Mouse (Mus musculus): ENCODE results near the gene Wnt3.

The Wnt3 gene

DNA sequence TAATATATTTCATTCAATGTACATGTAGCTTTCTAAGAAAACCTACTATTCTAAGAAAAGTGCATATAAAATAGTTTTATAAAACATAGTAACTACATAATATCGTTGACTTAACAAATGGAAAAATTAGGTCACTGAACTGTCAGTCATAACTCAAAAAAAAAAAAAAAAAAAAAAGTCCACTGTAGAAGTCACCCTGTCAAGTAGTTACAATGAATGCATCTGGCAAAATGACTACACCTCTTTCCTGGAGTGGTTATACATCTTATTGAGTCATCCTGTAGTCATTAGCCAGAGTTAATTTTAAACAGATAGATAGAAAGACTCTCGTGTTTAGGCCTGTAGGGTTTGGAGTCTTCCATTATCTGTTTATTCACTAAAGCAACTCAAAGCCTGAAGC, 65.0 kb downstream of the Wnt3 start:
- intact Hi-C loops (cut with DNase I) = no loop called here

DNA sequence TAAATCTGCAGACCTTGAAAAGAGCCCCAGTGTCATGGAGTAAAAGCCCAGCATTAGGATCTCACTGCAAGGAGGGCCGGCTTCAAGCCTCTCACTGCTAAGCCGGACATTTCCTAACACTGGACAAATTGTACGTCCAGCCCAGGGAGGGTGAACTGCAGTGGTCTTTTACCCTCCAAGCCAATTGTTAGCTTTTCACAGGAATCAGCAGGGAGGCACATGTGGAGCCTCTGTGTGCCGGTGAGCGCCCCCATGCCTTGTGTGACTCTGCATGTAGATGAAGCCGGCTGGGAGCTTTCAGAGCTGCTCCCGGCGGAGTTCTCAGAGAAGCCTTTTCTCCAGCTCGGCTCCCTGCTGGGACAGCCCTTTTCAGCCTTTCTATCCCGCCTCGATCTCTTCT, 66.9 kb downstream of the Wnt3 start:
- intact Hi-C loops (cut with DNase I) = no loop called here

DNA sequence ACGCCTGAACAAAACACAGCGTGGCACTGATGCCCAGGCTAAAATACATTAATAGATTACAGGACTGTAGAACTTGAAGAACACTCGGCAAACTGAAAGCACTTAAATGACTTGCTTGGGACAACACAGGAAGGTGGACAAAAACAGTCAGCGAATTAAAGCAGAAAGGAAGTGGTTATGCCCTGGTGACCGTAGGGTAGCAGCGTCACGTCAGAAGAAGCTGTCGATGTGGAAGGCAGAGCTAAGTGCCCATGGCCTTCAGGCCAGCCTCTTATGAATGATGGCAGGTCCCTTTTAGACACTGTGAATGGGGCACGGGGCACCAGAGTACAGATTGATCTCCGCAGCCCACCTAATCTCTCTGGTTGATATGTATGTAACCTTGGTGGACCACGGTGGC, 74.3 kb downstream of the Wnt3 start:
- intact Hi-C loops (cut with DNase I) = no loop called here

DNA sequence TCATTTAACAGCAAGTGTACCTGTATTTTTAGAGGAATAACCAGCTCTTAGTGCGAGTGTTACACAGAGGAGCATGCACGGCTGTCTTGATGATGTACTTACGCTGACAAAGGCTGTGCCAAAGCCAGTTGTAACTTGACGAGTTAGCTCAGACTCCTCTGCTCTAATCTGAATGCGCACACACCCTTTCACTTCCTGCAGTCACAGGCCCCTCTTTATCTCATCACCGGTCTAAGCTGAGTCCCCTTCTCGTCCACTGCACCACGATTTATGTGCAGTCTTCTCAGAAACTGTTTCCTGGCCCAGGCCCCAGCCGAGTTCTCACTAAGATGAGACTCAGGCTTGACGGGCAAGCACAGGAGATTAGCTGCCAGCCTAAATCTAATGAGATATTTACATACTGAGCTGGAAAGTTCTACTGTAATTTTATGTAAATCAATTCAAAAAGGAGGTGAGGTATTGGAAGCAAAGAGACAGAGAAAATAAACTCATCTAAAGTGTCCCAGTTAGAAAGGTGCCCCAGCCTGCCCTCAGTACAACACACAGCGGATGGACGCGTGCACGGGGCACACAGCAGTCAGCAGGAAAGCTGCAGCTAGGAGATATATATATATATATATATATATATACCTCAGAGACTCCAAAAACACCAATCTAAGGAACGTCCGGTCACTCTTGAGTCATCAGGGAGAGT, 78.8 kb downstream of the Wnt3 start:
- intact Hi-C loops (cut with DNase I) = no loop called here

DNA sequence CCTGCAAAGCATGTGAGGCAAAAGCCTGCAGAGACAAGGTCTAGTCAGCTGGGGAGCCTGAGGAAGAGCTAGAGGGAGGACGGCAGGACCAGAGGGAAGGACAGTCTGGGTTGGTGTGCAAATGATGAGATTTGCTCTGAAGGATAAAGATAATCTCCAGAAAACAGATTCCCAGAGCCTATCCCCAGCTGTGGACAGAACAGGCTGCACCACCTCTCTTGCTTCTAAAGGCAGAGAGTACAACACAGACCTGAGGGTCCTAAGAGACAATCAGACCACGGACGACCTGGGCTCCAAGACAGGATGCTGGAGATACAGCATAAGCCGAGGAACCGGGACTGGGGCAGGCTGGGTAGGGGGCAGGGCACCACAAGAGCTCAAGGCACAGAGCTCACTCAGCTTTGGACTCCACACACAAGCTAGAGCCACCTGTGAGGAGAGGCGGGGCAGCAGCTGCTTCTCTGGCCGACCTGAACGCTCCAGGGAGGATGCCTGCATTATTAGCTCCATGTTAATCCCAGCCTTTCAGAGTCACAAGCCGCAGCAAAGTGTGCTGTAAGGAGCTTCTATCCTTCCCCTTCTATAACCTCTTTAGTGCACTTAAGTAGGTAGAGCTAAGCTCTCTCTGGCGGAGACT, 79.5 kb downstream of the Wnt3 start:
- intact Hi-C loops (cut with DNase I) = no loop called here

DNA sequence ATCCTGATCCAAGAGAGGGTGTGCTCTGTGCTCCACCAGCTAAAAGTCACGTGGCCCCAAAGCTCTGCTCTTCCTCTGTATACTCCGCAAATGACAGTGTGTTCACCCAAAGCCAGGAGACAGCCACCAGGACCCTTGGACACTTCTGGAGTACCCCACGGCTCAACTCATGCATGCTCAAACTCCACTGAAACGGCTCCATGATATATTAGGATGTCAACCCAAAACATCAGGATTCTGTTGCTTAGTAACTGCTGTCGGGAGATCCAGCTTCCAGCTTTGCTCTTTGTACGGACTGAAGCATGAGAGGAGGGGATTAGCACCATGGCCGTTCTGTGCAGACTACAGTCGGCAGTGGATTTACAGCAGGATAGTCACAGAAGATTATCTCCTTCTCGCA, 80.3 kb downstream of the Wnt3 start:
- intact Hi-C loops (cut with DNase I) = no loop called here

DNA sequence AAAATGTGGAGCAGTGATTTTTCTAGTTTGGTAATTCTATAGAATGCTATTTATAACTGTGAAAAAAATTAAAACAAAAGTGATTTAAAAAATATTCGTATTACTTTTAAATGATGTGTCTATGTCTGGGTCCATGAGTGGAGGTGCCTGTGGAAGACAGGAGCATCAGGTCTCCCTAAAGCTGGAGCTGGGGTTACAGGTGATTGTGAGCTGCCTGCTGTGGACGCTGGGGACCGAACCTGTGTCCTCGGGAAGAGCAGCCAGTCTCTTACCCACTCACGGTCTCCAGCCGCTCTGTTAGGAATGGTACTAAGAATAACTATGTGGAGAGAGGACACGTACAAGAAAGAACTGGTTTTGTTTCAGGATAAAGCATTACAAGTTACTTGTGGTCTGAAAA, 82.7 kb downstream of the Wnt3 start:
- intact Hi-C loops (cut with DNase I) = no loop called here

DNA sequence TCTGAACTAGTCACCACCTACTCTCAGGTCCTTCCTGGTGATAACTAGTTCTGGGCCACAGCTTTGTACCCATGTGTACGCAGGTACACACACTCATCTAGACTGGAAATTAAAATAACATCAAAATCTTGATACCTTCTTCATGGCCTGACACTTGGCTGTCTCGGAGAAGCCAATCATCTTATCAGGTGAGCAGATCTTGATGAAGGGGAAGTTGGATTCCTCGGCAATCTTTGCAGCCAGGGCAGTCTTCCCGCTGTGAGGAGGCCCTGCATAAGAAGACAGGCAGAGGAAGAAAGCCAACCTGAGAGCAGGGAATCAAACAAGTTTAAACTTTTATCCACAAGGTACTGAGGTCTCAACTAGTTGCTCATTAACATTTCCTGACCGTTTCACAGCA, 84.8 kb downstream of the Wnt3 start:
- intact Hi-C loops (cut with DNase I) = no loop called here

DNA sequence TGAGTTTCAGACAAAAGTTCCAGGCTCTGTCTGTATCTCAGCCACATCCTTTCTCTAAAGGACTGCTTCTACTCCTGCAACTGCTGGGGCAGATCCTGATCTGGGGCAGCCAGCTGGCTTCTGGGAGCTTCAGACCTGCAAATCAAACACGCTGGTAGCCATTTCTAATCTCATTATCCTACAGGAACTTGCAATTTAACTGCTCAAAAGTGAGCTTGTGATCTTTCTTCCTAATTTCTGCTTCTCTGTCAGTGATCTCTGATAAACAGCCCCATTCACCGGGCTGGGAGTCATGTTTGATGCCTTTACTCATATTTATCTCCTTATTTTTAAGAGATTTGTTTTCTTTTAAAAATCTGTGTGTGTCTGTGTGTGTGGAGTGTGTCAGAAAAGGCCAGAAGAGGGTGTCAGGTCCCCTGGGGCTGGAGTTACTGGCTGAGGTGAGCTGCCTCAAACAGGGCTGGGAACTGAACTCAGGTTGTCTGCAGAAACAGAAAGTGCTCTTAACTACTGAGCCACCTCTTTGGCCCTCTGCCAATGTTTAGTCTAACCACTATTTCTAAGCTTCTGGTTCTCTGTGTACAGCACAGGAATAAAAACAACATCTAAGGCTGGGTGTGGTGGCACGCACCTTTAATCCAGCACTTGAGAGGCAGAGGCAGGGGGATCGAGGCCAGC, 86.1 kb downstream of the Wnt3 start:
- intact Hi-C loops (cut with DNase I) = no loop called here

DNA sequence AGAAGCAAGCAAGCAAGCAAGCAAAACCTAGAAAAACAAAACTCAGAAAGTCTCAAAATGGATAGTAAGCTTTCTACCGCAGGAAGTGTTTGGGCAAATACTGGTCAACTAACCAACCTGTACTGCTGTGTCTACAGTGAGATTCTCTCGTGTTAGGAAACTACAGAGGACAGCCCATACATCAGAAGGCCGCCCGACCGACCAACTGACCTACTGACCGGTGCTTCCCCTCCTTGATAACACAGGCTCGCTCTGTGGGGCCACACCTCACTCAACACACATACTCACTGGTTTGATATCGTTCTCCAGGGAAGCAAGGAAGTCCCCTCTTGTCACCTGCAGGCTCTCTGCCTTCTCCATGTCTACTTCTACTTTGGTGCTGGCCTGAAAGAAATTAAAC, 89.0 kb downstream of the Wnt3 start:
- intact Hi-C loops (cut with DNase I) = no loop called here

DNA sequence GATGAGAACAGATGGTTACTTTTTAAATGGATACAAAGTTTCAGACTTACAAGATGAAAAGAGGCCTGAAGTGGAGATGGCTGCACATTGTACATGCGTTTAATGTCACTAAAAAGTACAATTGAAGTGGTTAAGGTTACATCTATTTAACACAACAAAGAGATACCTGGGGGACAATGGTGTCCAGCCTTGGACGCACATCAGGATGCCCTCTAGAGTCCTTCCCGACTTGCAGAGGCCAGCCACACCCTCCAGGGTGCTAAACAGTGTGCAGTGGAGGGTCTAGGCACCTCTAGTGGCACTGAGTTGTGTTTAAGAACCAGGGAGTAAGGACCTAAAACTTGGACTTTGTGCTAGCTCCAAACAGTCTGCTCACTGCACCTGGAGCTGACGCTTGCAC, 90.5 kb downstream of the Wnt3 start:
- intact Hi-C loops (cut with DNase I) = no loop called here

DNA sequence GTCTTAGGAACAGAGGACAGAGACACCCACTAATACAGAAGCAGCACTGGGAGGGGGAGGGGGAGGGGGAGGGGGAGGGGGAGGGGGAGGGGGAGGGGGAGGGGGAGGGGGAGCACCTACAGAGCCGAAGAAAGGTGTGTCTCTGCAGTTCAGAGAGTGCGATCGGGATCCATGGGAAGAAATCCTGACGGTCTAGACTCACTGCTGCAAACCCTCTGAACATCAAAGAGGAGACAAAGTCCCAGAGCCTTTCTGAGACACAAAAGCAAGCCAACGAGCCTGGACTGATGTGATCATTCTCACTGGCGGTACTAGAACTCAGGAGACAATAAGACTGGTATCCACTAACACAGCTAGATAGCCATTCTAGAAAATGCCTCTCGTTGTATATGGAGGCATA, 91.4 kb downstream of the Wnt3 start:
- intact Hi-C loops (cut with DNase I) = no loop called here
